Mouse (Mus musculus): ENCODE data around the gene Palm2. TPM values are rescaled to one million over a fixed set of nuclear protein-coding genes. Genes with fewer than 3 reads are reported as not detected.

Palm2 gene
- polyA plus RNA-seq, 1 experiment: 0.95 TPM

GRCm38 (mm10) chr4:57565283-57565682 is 131.2 kb downstream of the Palm2 start:
- Histone ChIP-seq H3K4me1 (ENCODE audit: control insufficient read depth, insufficient read depth, low read length) (no peaks in the 10 kb centered on the region), H3K27ac (ENCODE audit: insufficient read depth, low read depth, low read length) (no peak overlapping the region), H3K4me3 (ENCODE audit: insufficient read depth, low read length) (no peak overlapping the region)
- no peak for TF ChIP-seq POLR2A (IDR thresholded peaks at IDR 0.05; ENCODE audit: borderline replicate concordance, low read depth, low read length)

GRCm38 (mm10) chr4:57565811-57566210 is 131.8 kb downstream of the Palm2 start:
- Histone ChIP-seq H3K4me3 (ENCODE audit: insufficient read depth, low read length) (no peak overlapping the region), H3K27ac (ENCODE audit: insufficient read depth, low read depth, low read length) (no peak overlapping the region), H3K4me1 (ENCODE audit: control insufficient read depth, insufficient read depth, low read length) (no peaks in the 10 kb centered on the region)
- TF ChIP-seq CTCF (IDR thresholded peaks at IDR 0.05; ENCODE audit: low read depth, low read length): no peak
- TF ChIP-seq POLR2A (IDR thresholded peaks at IDR 0.05; ENCODE audit: borderline replicate concordance, low read depth, low read length): no peak

- Histone ChIP-seq H3K4me1 (ENCODE audit: control insufficient read depth, insufficient read depth, low read length) (no peaks in the 10 kb centered on the region), H3K27ac (ENCODE audit: insufficient read depth, low read depth, low read length) (no peak within 1 kb of the TSS), H3K4me3 (ENCODE audit: insufficient read depth, low read length) (no peak within 1 kb of the TSS)
- no peak for TF ChIP-seq CTCF (IDR thresholded peaks at IDR 0.05; ENCODE audit: low read depth, low read length)
- no peak for TF ChIP-seq POLR2A (IDR thresholded peaks at IDR 0.05; ENCODE audit: borderline replicate concordance, low read depth, low read length)
Measured at GRCm38 (mm10) chr4:57567666-57568206, 133.7 kb downstream of the Palm2 start, which contains the start of gene Pakap. TSS of gene Pakap (plus strand) at chr4:57568179.

- Histone ChIP-seq H3K4me1 (ENCODE audit: control insufficient read depth, insufficient read depth, low read length) (no peaks in the 10 kb centered on the region), H3K4me3 (ENCODE audit: insufficient read depth, low read length) (no peak overlapping the region), H3K27ac (ENCODE audit: insufficient read depth, low read depth, low read length) (no peak overlapping the region)
- TF ChIP-seq CTCF (IDR thresholded peaks at IDR 0.05; ENCODE audit: low read depth, low read length) (no peak), POLR2A (IDR thresholded peaks at IDR 0.05; ENCODE audit: borderline replicate concordance, low read depth, low read length) (no peak)
Measured at GRCm38 (mm10) chr4:57568268-57569068, 134.4 kb downstream of the Palm2 start.

GRCm38 (mm10) chr4:57569069-57569355 is 135.0 kb downstream of the Palm2 start:
- no peak for TF ChIP-seq CTCF (IDR thresholded peaks at IDR 0.05; ENCODE audit: low read depth, low read length)
- TF ChIP-seq POLR2A (IDR thresholded peaks at IDR 0.05; ENCODE audit: borderline replicate concordance, low read depth, low read length): no peak
- Histone ChIP-seq H3K4me1 (ENCODE audit: control insufficient read depth, insufficient read depth, low read length) (no peaks in the 10 kb centered on the region), H3K4me3 (ENCODE audit: insufficient read depth, low read length) (no peak overlapping the region), H3K27ac (ENCODE audit: insufficient read depth, low read depth, low read length) (no peak overlapping the region)

GRCm38 (mm10) chr4:57569711-57570110 is 135.7 kb downstream of the Palm2 start:
- TF ChIP-seq POLR2A (IDR thresholded peaks at IDR 0.05; ENCODE audit: borderline replicate concordance, low read depth, low read length) (no peak), CTCF (IDR thresholded peaks at IDR 0.05; ENCODE audit: low read depth, low read length) (no peak)
- no peak overlapping the region for H3K4me3 ChIP-seq (ENCODE audit: insufficient read depth, low read length)
- no peaks in the 10 kb centered on the region for H3K4me1 ChIP-seq (ENCODE audit: control insufficient read depth, insufficient read depth, low read length)
- H3K27ac ChIP-seq (ENCODE audit: insufficient read depth, low read depth, low read length): no peak overlapping the region

- TF ChIP-seq CTCF (IDR thresholded peaks at IDR 0.05; ENCODE audit: low read depth, low read length) (no peak), POLR2A (IDR thresholded peaks at IDR 0.05; ENCODE audit: borderline replicate concordance, low read depth, low read length) (no peak)
- Histone ChIP-seq H3K4me1 (ENCODE audit: control insufficient read depth, insufficient read depth, low read length) (no peaks in the 10 kb centered on the region), H3K27ac (ENCODE audit: insufficient read depth, low read depth, low read length) (no peak overlapping the region), H3K4me3 (ENCODE audit: insufficient read depth, low read length) (no peak overlapping the region)
Measured at GRCm38 (mm10) chr4:57570229-57570628, 136.2 kb downstream of the Palm2 start.

- Histone ChIP-seq H3K4me1 (ENCODE audit: control insufficient read depth, insufficient read depth, low read length) (no peaks in the 10 kb centered on the region), H3K27ac (ENCODE audit: insufficient read depth, low read depth, low read length) (no peak overlapping the region), H3K4me3 (ENCODE audit: insufficient read depth, low read length) (no peak overlapping the region)
- TF ChIP-seq POLR2A (IDR thresholded peaks at IDR 0.05; ENCODE audit: borderline replicate concordance, low read depth, low read length) (no peak), CTCF (IDR thresholded peaks at IDR 0.05; ENCODE audit: low read depth, low read length) (no peak)
Measured at GRCm38 (mm10) chr4:57574181-57574580, 140.1 kb downstream of the Palm2 start.

- TF ChIP-seq POLR2A (IDR thresholded peaks at IDR 0.05; ENCODE audit: borderline replicate concordance, low read depth, low read length) (no peak), CTCF (IDR thresholded peaks at IDR 0.05; ENCODE audit: low read depth, low read length) (no peak)
- Histone ChIP-seq H3K4me1 (ENCODE audit: control insufficient read depth, insufficient read depth, low read length) (no peaks in the 10 kb centered on the region), H3K4me3 (ENCODE audit: insufficient read depth, low read length) (no peak overlapping the region), H3K27ac (ENCODE audit: insufficient read depth, low read depth, low read length) (no peak overlapping the region)
Measured at GRCm38 (mm10) chr4:57574646-57575045, 140.6 kb downstream of the Palm2 start.

- Histone ChIP-seq H3K27ac (ENCODE audit: insufficient read depth, low read depth, low read length) (no peak overlapping the region), H3K4me3 (ENCODE audit: insufficient read depth, low read length) (no peak overlapping the region), H3K4me1 (ENCODE audit: control insufficient read depth, insufficient read depth, low read length) (no peaks in the 10 kb centered on the region)
- TF ChIP-seq CTCF (IDR thresholded peaks at IDR 0.05; ENCODE audit: low read depth, low read length): no peak
- TF ChIP-seq POLR2A (IDR thresholded peaks at IDR 0.05; ENCODE audit: borderline replicate concordance, low read depth, low read length): no peak
Measured at GRCm38 (mm10) chr4:57575686-57576085, 141.6 kb downstream of the Palm2 start.
